Mouse (Mus musculus) forebrain, postnatal 0 days (tissue): Measurements from ENCODE around the gene Tbc1d2b. TPM values are rescaled to one million over a fixed set of nuclear protein-coding genes. Genes with fewer than 3 reads are reported as not detected.

Source experiments
- ATAC-seq: fragments of 200-750 bp; cut with Nextera tagmentation; 2 replicates; pipeline ENCODE4 v1.8.0; 2017; ENCODE audit warnings: mild to moderate bottlenecking, moderate library complexity
- DNase-seq: peaks from one replicate; pipeline ENCODE4 v3.0.0-alpha.2; 2015
- H3K27ac ChIP-seq: fragments of 300-500 bp; sonication (generic); 2 replicates; pipeline ENCODE4 v1.5.1; 2014; ENCODE audit warnings: low read depth, mild to moderate bottlenecking, antibody characterized with exemption, low read length, moderate library complexity, mixed read lengths
- H3K27me3 ChIP-seq: fragments of 300-500 bp; sonication (generic); 2 replicates; pipeline ENCODE4 v1.6.1; 2014; ENCODE audit warnings: mild to moderate bottlenecking, low read length, mixed read lengths; ENCODE audit not compliant: insufficient read depth
- H3K36me3 ChIP-seq: fragments of 300-500 bp; sonication (generic); 2 replicates; pipeline ENCODE4 v1.6.1; 2014; ENCODE audit warnings: mild to moderate bottlenecking, moderate library complexity; ENCODE audit not compliant: insufficient read depth
- H3K4me1 ChIP-seq: fragments of 300-500 bp; sonication (generic); 2 replicates; pipeline ENCODE4 v1.6.1; 2014; ENCODE audit warnings: antibody characterized with exemption; ENCODE audit not compliant: insufficient read depth
- H3K4me2 ChIP-seq: fragments of 300-500 bp; sonication (generic); 2 replicates; pipeline ENCODE4 v1.6.1; 2014; ENCODE audit warnings: low read depth, mild to moderate bottlenecking, moderate library complexity
- H3K4me3 ChIP-seq: fragments of 300-500 bp; sonication (generic); 2 replicates; pipeline ENCODE4 v1.5.1; 2014; ENCODE audit warnings: low read depth, low read length, mixed read lengths
- H3K9ac ChIP-seq: fragments of 300-500 bp; sonication (generic); 2 replicates; pipeline ENCODE4 v1.6.1; 2014; ENCODE audit warnings: mild to moderate bottlenecking
- H3K9me3 ChIP-seq: fragments of 300-500 bp; sonication (generic); 2 replicates; pipeline ENCODE4 v1.6.1; 2016; ENCODE audit warnings: low read length
- CTCF ChIP-seq: sonication (generic); IDR thresholded peaks from 2 replicates; pipeline ENCODE4 v1.5.1; 2016; ENCODE audit warnings: antibody characterized with exemption, control low read depth, low read depth
- WGBS: fragments of 180-500 bp; shearing (Covaris S2); extraction: QIAGEN DNeasy Blood & Tissue Kit; methylation state at CpG from one replicate; pipeline ENCODE4 v1.1.7; 2014; 5-methylcytosine and 5-hydroxymethylcytosine counted together
- polyA plus RNA-seq: library from polyadenylated mRNA; unstranded; fragments of >200 nt; fragmentation: Nextera tagmentation; extraction: Ambion mirVana; gene quantifications from 2 replicates; pipeline ENCODE4 v1.2.1, GENCODE M21; 2015
- total RNA-seq: library from RNA; depleted of rRNA; stranded (reverse); fragments of >200 nt; gene quantifications from 2 replicates; pipeline ENCODE4 v1.2.3, GENCODE M21; 2014

Gene Tbc1d2b
- total and polyA plus RNA-seq, 2 experiments from 2014 or later: 4.0 to 16.7 TPM

GRCm38 (mm10) chr9:90237232-90238062 is 33.2 kb downstream of the Tbc1d2b start:
- Histone ChIP-seq H3K36me3 (0 out of 2 replicates have a peak, but pooled peaks cover 10% of the 10 kb centered on the region), H3K27me3 (no peaks in the 10 kb centered on the region), H3K4me2 (no peak overlapping the region), H3K4me3 (no peak overlapping the region), H3K4me1 (no peaks in the 10 kb centered on the region), H3K27ac (no peak overlapping the region), H3K9me3 (no peaks in the 10 kb centered on the region), H3K9ac (no peak overlapping the region)
- ATAC-seq: no peak
- no peak for TF ChIP-seq CTCF
- no peak for DNase-seq
- WGBS: 91% methylated on average over 9 of the region's 9 CpGs

GRCm38 (mm10) chr9:90236817-90237216 is 33.8 kb downstream of the Tbc1d2b start:
- Histone ChIP-seq H3K4me1 (no peaks in the 10 kb centered on the region), H3K4me3 (no peak overlapping the region), H3K27me3 (no peaks in the 10 kb centered on the region), H3K4me2 (no peak overlapping the region), H3K27ac (no peak overlapping the region), H3K36me3 (0 out of 2 replicates have a peak, but pooled peaks cover 10% of the 10 kb centered on the region), H3K9me3 (no peaks in the 10 kb centered on the region), H3K9ac (no peak overlapping the region)
- ATAC-seq (no peak), DNase-seq (no peak)
- no peak for TF ChIP-seq CTCF
- 97% methylated on average over 5 of the region's 5 CpGs for WGBS

GRCm38 (mm10) chr9:90235258-90235882 is 35.2 kb downstream of the Tbc1d2b start:
- no peak for DNase-seq
- H3K9me3 ChIP-seq: no peaks in the 10 kb centered on the region
- H3K27me3 ChIP-seq: no peaks in the 10 kb centered on the region
- no peak overlapping the region for H3K27ac ChIP-seq
- H3K9ac ChIP-seq: no peak overlapping the region
- TF ChIP-seq CTCF: no peak
- no peaks in the 10 kb centered on the region for H3K4me1 ChIP-seq
- no peak overlapping the region for H3K4me2 ChIP-seq
- 91% methylated on average over 10 of the region's 10 CpGs for WGBS
- ATAC-seq: no peak
- H3K4me3 ChIP-seq: no peak overlapping the region
- H3K36me3 ChIP-seq: 0 out of 2 replicates have a peak, but pooled peaks cover 6% of the 10 kb centered on the region

- no peak overlapping the region for H3K9ac ChIP-seq
- H3K4me3 ChIP-seq: no peak overlapping the region
- DNase-seq (no peak), ATAC-seq (no peak)
- 91% methylated on average over 5 of the region's 5 CpGs for WGBS
- H3K36me3 ChIP-seq: 0 out of 2 replicates have a peak, but pooled peaks cover 6% of the 10 kb centered on the region
- no peaks in the 10 kb centered on the region for H3K9me3 ChIP-seq
- no peaks in the 10 kb centered on the region for H3K4me1 ChIP-seq
- no peak for TF ChIP-seq CTCF
- H3K27ac ChIP-seq: no peak overlapping the region
- no peak overlapping the region for H3K4me2 ChIP-seq
- H3K27me3 ChIP-seq: no peaks in the 10 kb centered on the region
These were observed 35.8 kb downstream of the Tbc1d2b start for GRCm38 (mm10) chr9:90234786-90235185.

- TF ChIP-seq CTCF: no peak
- H3K36me3 ChIP-seq: 0 out of 2 replicates have a peak, but pooled peaks cover 6% of the 10 kb centered on the region
- H3K4me3 ChIP-seq: no peak overlapping the region
- WGBS: 95% methylated on average over 5 of the region's 5 CpGs
- H3K27me3 ChIP-seq: no peaks in the 10 kb centered on the region
- no peak for DNase-seq
- H3K27ac ChIP-seq: no peak overlapping the region
- no peaks in the 10 kb centered on the region for H3K4me1 ChIP-seq
- no peak for ATAC-seq
- no peak overlapping the region for H3K9ac ChIP-seq
- H3K4me2 ChIP-seq: no peak overlapping the region
- no peaks in the 10 kb centered on the region for H3K9me3 ChIP-seq
These were observed 36.6 kb downstream of the Tbc1d2b start for GRCm38 (mm10) chr9:90233906-90234419.

GRCm38 (mm10) chr9:90232781-90233690 is 37.6 kb downstream of the Tbc1d2b start:
- DNase-seq (no peak), ATAC-seq (0 out of 2 replicates have a peak, but pooled peaks have one; percentile 22)
- WGBS: 84% methylated on average over 8 of the region's 8 CpGs
- Histone ChIP-seq H3K27ac (no peak overlapping the region), H3K9me3 (no peaks in the 10 kb centered on the region), H3K36me3 (0 out of 2 replicates have a peak, but pooled peaks cover 6% of the 10 kb centered on the region), H3K4me2 (no peak overlapping the region), H3K9ac (no peak overlapping the region), H3K4me1 (no peaks in the 10 kb centered on the region), H3K27me3 (no peaks in the 10 kb centered on the region), H3K4me3 (no peak overlapping the region)
- no peak for TF ChIP-seq CTCF
